Mouse (Mus musculus): ENCODE data around the gene Col5a3.

GRCm38 (mm10) chr9:20804266-20805158 lies 10.4 kb downstream of the Col5a3 start:
- TF ChIP-seq CTCF (IDR thresholded peaks at IDR 0.05; ENCODE audit: low read depth) (peak; percentile 97), EP300 (IDR thresholded peaks at IDR 0.05; ENCODE audit: low read depth) (no peak)

Data from liver, embryonic 14.5 days (tissue).